Mouse (Mus musculus) bone marrow, adult 2 months (tissue): ENCODE measurements around the gene Tbl3.

Experiments
- CTCF ChIP-seq: fragments of 200-500 bp; IDR thresholded peaks from 2 replicates; pipeline ENCODE4 v1.5.1; 2011; ENCODE audit warnings: low read length, control low read depth; ENCODE audit not compliant: control insufficient read depth, insufficient read depth
- POLR2A ChIP-seq: fragments of 200-500 bp; IDR thresholded peaks from 2 replicates; pipeline ENCODE4 v1.6.1; 2011; ENCODE audit warnings: low read depth, mild to moderate bottlenecking, control low read depth, low read length, borderline replicate concordance; ENCODE audit not compliant: control insufficient read depth

GRCm38 (mm10) chr17:24708646-24709045, 1.2 kb upstream of the Tbl3 start:
- TF ChIP-seq CTCF (no peak), POLR2A (no peak)
